Mouse (Mus musculus): Measurements from ENCODE around the gene P2ry10. TPM values are rescaled to one million over a fixed set of nuclear protein-coding genes. Genes with fewer than 3 reads are reported as not detected.
A peak's percentile ranks its signal among the peaks of the same experiment; 100 is the strongest.
"Not testable (repeated sequence)": the region's sequence is repeated elsewhere in the genome, so short reads cannot be mapped to it uniquely, and the experiment has no call there.

P2ry10 gene
- 0.11 TPM in 1 of 2 replicates, not detected in the other for polyA plus RNA-seq (2014; fragmentation: Nextera tagmentation; extraction: Ambion mirVana)

- 58% methylated on average over 4 of the region's 4 CpGs for WGBS
These were observed at the start of gene P2ry10 for GRCm38 (mm10) chrX:107088177-107088576. Gene P2ry10 (plus strand): TSS chrX:107088492.

GRCm38 (mm10) chrX:107039146-107039545, 49.1 kb upstream of the P2ry10 start:
- Histone ChIP-seq H3K27ac (ENCODE audit: low read depth, low read length) (no peak overlapping the region), H3K9ac (ENCODE audit: low read length) (no peak overlapping the region), H3K4me3 (ENCODE audit: low read depth, low read length) (no peak overlapping the region), H3K4me2 (ENCODE audit: low read depth) (no peak overlapping the region), H3K4me1 (ENCODE audit: control insufficient read depth, insufficient read depth, low read length) (no peaks in the 10 kb centered on the region), H3K27me3 (ENCODE audit: control insufficient read depth, insufficient read depth, low read length) (no peaks in the 10 kb centered on the region), H3K36me3 (ENCODE audit: control insufficient read depth, insufficient read depth, low read length) (no peaks in the 10 kb centered on the region), H3K9me3 (ENCODE audit: control insufficient read depth, low read length) (no peaks in the 10 kb centered on the region)
- no peak for DNase-seq (ENCODE audit: low spot score)
- no peak for ATAC-seq (ENCODE audit: insufficient read depth, low FRiP score, low TSS enrichment)

More at GRCm38 (mm10) chrX:107088177-107088576, at the start of gene P2ry10:
- H3K27me3 ChIP-seq (ENCODE audit: control insufficient read depth, insufficient read depth, low read length), result no peaks in the 10 kb centered on the region
- H3K9me3 ChIP-seq (ENCODE audit: control insufficient read depth, low read length), result no peaks in the 10 kb centered on the region
- DNase-seq (ENCODE audit: low spot score) (no peak), ATAC-seq (ENCODE audit: insufficient read depth, low FRiP score, low TSS enrichment) (no peak)
- H3K4me2 ChIP-seq (ENCODE audit: low read depth), result no peak within 1 kb of the TSS
- no peak within 1 kb of the TSS for H3K4me3 ChIP-seq (ENCODE audit: low read depth, low read length)
- H3K9ac ChIP-seq (ENCODE audit: low read length), result no peak within 1 kb of the TSS
- no peak within 1 kb of the TSS for H3K27ac ChIP-seq (ENCODE audit: low read depth, low read length)
- no peaks in the 10 kb centered on the region for H3K4me1 ChIP-seq (ENCODE audit: control insufficient read depth, insufficient read depth, low read length)
- no peaks in the 10 kb centered on the region for H3K36me3 ChIP-seq (ENCODE audit: control insufficient read depth, insufficient read depth, low read length)

- H3K27ac ChIP-seq (ENCODE audit: low read depth, low read length), result no peak overlapping the region
- H3K4me1 ChIP-seq (ENCODE audit: control insufficient read depth, insufficient read depth, low read length), result no peaks in the 10 kb centered on the region
- 75% methylated on average over 2 of the region's 2 CpGs for WGBS
- no peak overlapping the region for H3K4me3 ChIP-seq (ENCODE audit: low read depth, low read length)
- no peak overlapping the region for H3K9ac ChIP-seq (ENCODE audit: low read length)
- DNase-seq (ENCODE audit: low spot score) (no peak), ATAC-seq (ENCODE audit: insufficient read depth, low FRiP score, low TSS enrichment) (no peak)
- no peaks in the 10 kb centered on the region for H3K36me3 ChIP-seq (ENCODE audit: control insufficient read depth, insufficient read depth, low read length)
- H3K4me2 ChIP-seq (ENCODE audit: low read depth), result no peak overlapping the region
- no peaks in the 10 kb centered on the region for H3K9me3 ChIP-seq (ENCODE audit: control insufficient read depth, low read length)
- H3K27me3 ChIP-seq (ENCODE audit: control insufficient read depth, insufficient read depth, low read length), result no peaks in the 10 kb centered on the region
These were observed 48.7 kb upstream of the P2ry10 start for GRCm38 (mm10) chrX:107039635-107040034.

- Histone ChIP-seq H3K36me3 (ENCODE audit: control insufficient read depth, insufficient read depth, low read length) (no peaks in the 10 kb centered on the region), H3K4me2 (ENCODE audit: low read depth) (no peak overlapping the region), H3K4me1 (ENCODE audit: control insufficient read depth, insufficient read depth, low read length) (no peaks in the 10 kb centered on the region), H3K27me3 (ENCODE audit: control insufficient read depth, insufficient read depth, low read length) (no peaks in the 10 kb centered on the region), H3K4me3 (ENCODE audit: low read depth, low read length) (no peak overlapping the region), H3K27ac (ENCODE audit: low read depth, low read length) (no peak overlapping the region), H3K9ac (ENCODE audit: low read length) (no peak overlapping the region), H3K9me3 (ENCODE audit: control insufficient read depth, low read length) (no peaks in the 10 kb centered on the region)
- WGBS, result 88% methylated on average over 2 of the region's 2 CpGs
- ATAC-seq (ENCODE audit: insufficient read depth, low FRiP score, low TSS enrichment) (no peak), DNase-seq (ENCODE audit: low spot score) (no peak)
These were observed 45.9 kb upstream of the P2ry10 start for GRCm38 (mm10) chrX:107042367-107042766.

GRCm38 (mm10) chrX:107083407-107083806, 4.9 kb upstream of the P2ry10 start:
- 100% methylated on average over 2 of the region's 2 CpGs for WGBS

GRCm38 (mm10) chrX:107084320-107084719, 4.0 kb upstream of the P2ry10 start:
- Histone ChIP-seq H3K9ac (ENCODE audit: low read length) (no peak overlapping the region), H3K4me1 (ENCODE audit: control insufficient read depth, insufficient read depth, low read length) (no peaks in the 10 kb centered on the region), H3K4me3 (ENCODE audit: low read depth, low read length) (no peak overlapping the region), H3K27me3 (ENCODE audit: control insufficient read depth, insufficient read depth, low read length) (no peaks in the 10 kb centered on the region), H3K36me3 (ENCODE audit: control insufficient read depth, insufficient read depth, low read length) (no peaks in the 10 kb centered on the region), H3K9me3 (ENCODE audit: control insufficient read depth, low read length) (no peaks in the 10 kb centered on the region), H3K4me2 (ENCODE audit: low read depth) (no peak overlapping the region), H3K27ac (ENCODE audit: low read depth, low read length) (no peak overlapping the region)
- DNase-seq (ENCODE audit: low spot score) (no peak), ATAC-seq (ENCODE audit: insufficient read depth, low FRiP score, low TSS enrichment) (no peak)

More at GRCm38 (mm10) chrX:107083407-107083806, 4.9 kb upstream of the P2ry10 start:
- not testable (repeated sequence) for ATAC-seq (ENCODE audit: insufficient read depth, low FRiP score, low TSS enrichment); H3K4me3 ChIP-seq (ENCODE audit: low read depth, low read length); H3K36me3 ChIP-seq (ENCODE audit: control insufficient read depth, insufficient read depth, low read length); H3K27me3 ChIP-seq (ENCODE audit: control insufficient read depth, insufficient read depth, low read length); H3K4me1 ChIP-seq (ENCODE audit: control insufficient read depth, insufficient read depth, low read length); H3K9me3 ChIP-seq (ENCODE audit: control insufficient read depth, low read length); H3K9ac ChIP-seq (ENCODE audit: low read length); H3K4me2 ChIP-seq (ENCODE audit: low read depth); H3K27ac ChIP-seq (ENCODE audit: low read depth, low read length)
- DNase-seq (ENCODE audit: low spot score), result peak; percentile 70

GRCm38 (mm10) chrX:107089131-107089530, 839 bp downstream of the P2ry10 start:
- Histone ChIP-seq H3K4me1 (ENCODE audit: control insufficient read depth, insufficient read depth, low read length) (no peaks in the 10 kb centered on the region), H3K9me3 (ENCODE audit: control insufficient read depth, low read length) (no peaks in the 10 kb centered on the region), H3K4me3 (ENCODE audit: low read depth, low read length) (no peak overlapping the region), H3K27me3 (ENCODE audit: control insufficient read depth, insufficient read depth, low read length) (no peaks in the 10 kb centered on the region), H3K4me2 (ENCODE audit: low read depth) (no peak overlapping the region), H3K36me3 (ENCODE audit: control insufficient read depth, insufficient read depth, low read length) (no peaks in the 10 kb centered on the region), H3K9ac (ENCODE audit: low read length) (no peak overlapping the region), H3K27ac (ENCODE audit: low read depth, low read length) (no peak overlapping the region)
- ATAC-seq (ENCODE audit: insufficient read depth, low FRiP score, low TSS enrichment), result no peak
- DNase-seq (ENCODE audit: low spot score), result no peak
- WGBS, result 81% methylated on average over 5 of the region's 5 CpGs

- H3K9me3 ChIP-seq (ENCODE audit: control insufficient read depth, low read length), result no peaks in the 10 kb centered on the region
- H3K27ac ChIP-seq (ENCODE audit: low read depth, low read length), result no peak overlapping the region
- H3K27me3 ChIP-seq (ENCODE audit: control insufficient read depth, insufficient read depth, low read length), result no peaks in the 10 kb centered on the region
- ATAC-seq (ENCODE audit: insufficient read depth, low FRiP score, low TSS enrichment) (no peak), DNase-seq (ENCODE audit: low spot score) (no peak)
- no peaks in the 10 kb centered on the region for H3K4me1 ChIP-seq (ENCODE audit: control insufficient read depth, insufficient read depth, low read length)
- H3K9ac ChIP-seq (ENCODE audit: low read length), result no peak overlapping the region
- no peaks in the 10 kb centered on the region for H3K36me3 ChIP-seq (ENCODE audit: control insufficient read depth, insufficient read depth, low read length)
- no peak overlapping the region for H3K4me3 ChIP-seq (ENCODE audit: low read depth, low read length)
- no peak overlapping the region for H3K4me2 ChIP-seq (ENCODE audit: low read depth)
- WGBS, result 87% methylated on average over 1 of the region's 1 CpGs
These were observed 1.6 kb downstream of the P2ry10 start for GRCm38 (mm10) chrX:107089930-107090329.

- Histone ChIP-seq H3K4me3 (ENCODE audit: low read depth, low read length) (no peak overlapping the region), H3K4me1 (ENCODE audit: control insufficient read depth, insufficient read depth, low read length) (no peaks in the 10 kb centered on the region), H3K36me3 (ENCODE audit: control insufficient read depth, insufficient read depth, low read length) (no peaks in the 10 kb centered on the region), H3K4me2 (ENCODE audit: low read depth) (no peak overlapping the region), H3K27me3 (ENCODE audit: control insufficient read depth, insufficient read depth, low read length) (no peaks in the 10 kb centered on the region), H3K27ac (ENCODE audit: low read depth, low read length) (no peak overlapping the region), H3K9ac (ENCODE audit: low read length) (no peak overlapping the region), H3K9me3 (ENCODE audit: control insufficient read depth, low read length) (no peaks in the 10 kb centered on the region)
- 77% methylated on average over 3 of the region's 3 CpGs for WGBS
- no peak for DNase-seq (ENCODE audit: low spot score)
- no peak for ATAC-seq (ENCODE audit: insufficient read depth, low FRiP score, low TSS enrichment)
These were observed 7.3 kb downstream of the P2ry10 start for GRCm38 (mm10) chrX:107095633-107096032.

Measured in neural tube, embryonic 11.5 days (tissue).